Comparison of ENCODE assay signal across 8 mouse cellular contexts in the genomic region with DNA sequence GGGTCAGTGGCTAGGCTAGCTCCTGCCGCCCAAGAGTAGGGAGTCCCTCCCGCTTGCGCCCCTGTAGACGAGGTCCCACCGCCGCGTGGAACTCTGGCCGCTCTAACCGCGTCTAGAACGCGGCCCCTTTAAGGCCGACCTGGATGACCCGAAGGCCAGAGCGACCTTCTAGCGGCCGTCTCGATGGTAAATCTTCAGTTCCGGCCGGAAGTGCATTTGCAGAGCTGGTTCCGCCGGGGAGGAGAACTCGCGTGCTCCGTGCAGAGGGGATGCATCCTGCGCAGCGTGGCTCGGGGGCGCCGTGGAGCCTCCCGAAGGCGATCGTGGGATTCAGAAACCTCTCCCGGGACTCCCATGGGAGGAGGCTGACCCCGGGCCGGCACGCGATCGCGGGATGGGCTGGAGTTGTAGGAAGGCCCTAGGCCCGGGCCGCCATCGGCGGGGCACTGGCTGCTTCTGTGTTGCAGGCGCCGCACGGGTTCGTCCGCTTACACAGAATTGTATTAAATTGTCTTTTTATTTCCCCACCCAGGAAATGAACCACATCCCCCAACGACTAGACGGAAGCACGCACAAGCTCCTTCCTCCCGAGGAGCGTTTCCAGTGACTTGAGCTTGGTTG. TPM values are rescaled to one million over a fixed set of nuclear protein-coding genes. Genes with fewer than 3 reads are reported as not detected.
A peak's percentile ranks its signal among the peaks of the same experiment; 100 is the strongest.
DNase-seq lines count a peak whose midpoint lies in the region; ATAC-seq lines count a peak whose summit lies in the region.

No protein-coding gene starts in this region.

- peak; percentile 65 for ATAC-seq in hindbrain, embryonic 12.5 days (ENCODE audit: low FRiP score)

- peaks cover 30% of the 10 kb centered on the region for H3K36me3 ChIP-seq in hindbrain, embryonic 12.5 days
- peaks cover 23% of the 10 kb centered on the region for H3K36me3 ChIP-seq in macrophage (ENCODE audit: inconsistent target)

- peak overlapping the region; percentile 85 for H3K4me3 ChIP-seq in hindbrain, embryonic 12.5 days
- peak overlapping the region; percentile 94 for H3K4me3 ChIP-seq in macrophage (ENCODE audit: inconsistent target)

- peak; percentile 95 for DNase-seq in R1 (ENCODE audit: low read depth, low spot score)
- peak; percentile 88 to 90 for DNase-seq in cerebellum, postnatal 10 days
- peak; percentile 60 to 78 for DNase-seq in frontal cortex, postnatal 10 days (ENCODE audit: low spot score in 2 of 2)
- peak; percentile 76 to 78 for DNase-seq in layer of hippocampus, postnatal 36 days
- DNase-seq in retina, postnatal 7 days (ENCODE audit: low read depth, low spot score), result peak; percentile 82
- peak; percentile 76 to 79 for DNase-seq in urinary bladder, adult 18-20 months (ENCODE audit: low spot score in 2 of 2)

- no peaks in the 10 kb centered on the region for H3K27me3 ChIP-seq in hindbrain, embryonic 12.5 days

- H3K9ac ChIP-seq in hindbrain, embryonic 12.5 days, result peak overlapping the region; percentile 86

- WGBS in hindbrain, embryonic 12.5 days, result under 1% methylated on average over 54 of the region's 54 CpGs
- under 1% methylated on average over 54 of the region's 54 CpGs for whole genome bisulfite sequencing in macrophage (ENCODE audit: missing documents)

- H3K4me1 ChIP-seq in hindbrain, embryonic 12.5 days, result peaks cover 19% of the 10 kb centered on the region

- H3K9me3 ChIP-seq in hindbrain, embryonic 12.5 days (replicated peaks), result no peaks in the 10 kb centered on the region

- H3K27ac ChIP-seq in hindbrain, embryonic 12.5 days, result peak overlapping the region; percentile 69
- peak overlapping the region; percentile 74 for H3K27ac ChIP-seq in macrophage

- peak overlapping the region; percentile 88 for H3K4me2 ChIP-seq in hindbrain, embryonic 12.5 days (replicated peaks)

- peaks cover 46% of the 10 kb centered on the region for H3K79me2 ChIP-seq in macrophage (ENCODE audit: inconsistent target)

RNA-seq across cellular contexts. Expression of a gene that starts 38.3 kb away (rescaled TPM):
- polyA plus RNA-seq in hindbrain, embryonic 12.5 days (2016; fragmentation: Nextera tagmentation; extraction: Ambion mirVana), result 76.2 and 77.6 TPM in 2 replicates
- total RNA-seq in layer of hippocampus, postnatal 36 days (2021), result 100 to 1,000 TPM; 227 to 241 TPM
- total RNA-seq in macrophage (2018; cell fraction: chromatin; rRNA removed), result 100 to 1,000 TPM in 16 of 26 experiments, 10 to 100 TPM in 10; 25.1 to 225 (median 124) TPM
- total RNA-seq in macrophage (2018; cell fraction: cytosol; rRNA removed), result 100 to 1,000 TPM in 18 of 26 experiments, 10 to 100 TPM in 8; 50.1 to 156 (median 113) TPM
- 100 to 1,000 TPM in 13 of 26 experiments, 10 to 100 TPM in 13; 32.0 to 183 (median 99.2) TPM for total RNA-seq in macrophage (2018; cell fraction: nucleus; rRNA removed)
- 81.5 to 112 TPM (median 87.8 TPM) in 3 replicates for polyA plus RNA-seq in macrophage (2018)

Comparison
In these comparisons a context has a peak if more than half of its experiments do, and no peak if none do; other contexts are left out.
1. Peak in every context shown above with its lines: DNase-seq, ATAC-seq, H3K4me3 ChIP-seq and H3K27ac ChIP-seq.